Mouse (Mus musculus): ENCODE measurements around the gene Mrgprf. TPM values are rescaled to one million over a fixed set of nuclear protein-coding genes. Genes with fewer than 3 reads are reported as not detected.
A peak's percentile ranks its signal among the peaks of the same experiment; 100 is the strongest.

Gene Mrgprf
- total and polyA plus RNA-seq, 3 experiments = 2.9 to 10.8 (median 4.0) TPM

DNA sequence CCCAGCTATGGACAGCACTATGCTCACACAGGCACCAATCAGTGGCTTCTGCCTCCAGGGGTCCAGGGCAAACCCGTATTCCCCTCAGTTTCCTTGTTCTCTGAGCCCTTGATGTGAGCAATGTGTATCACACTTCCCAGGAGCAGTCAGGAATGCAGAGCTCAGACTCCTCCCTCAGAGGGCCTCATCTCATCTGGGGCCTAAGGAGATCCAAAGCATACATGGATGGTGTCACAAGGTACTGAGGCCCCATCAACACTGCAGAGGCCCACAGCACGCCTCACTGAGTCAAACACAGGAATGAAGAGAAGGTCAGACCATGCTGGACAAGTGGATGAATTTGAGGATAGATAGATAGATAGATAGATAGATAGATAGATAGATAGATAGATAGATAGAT, 7.9 kb upstream of the Mrgprf start:
- intact Hi-C loops (cut with DNase I) = no loop called here
- WGBS = 80% methylated on average over 2 of the region's 2 CpGs

DNA sequence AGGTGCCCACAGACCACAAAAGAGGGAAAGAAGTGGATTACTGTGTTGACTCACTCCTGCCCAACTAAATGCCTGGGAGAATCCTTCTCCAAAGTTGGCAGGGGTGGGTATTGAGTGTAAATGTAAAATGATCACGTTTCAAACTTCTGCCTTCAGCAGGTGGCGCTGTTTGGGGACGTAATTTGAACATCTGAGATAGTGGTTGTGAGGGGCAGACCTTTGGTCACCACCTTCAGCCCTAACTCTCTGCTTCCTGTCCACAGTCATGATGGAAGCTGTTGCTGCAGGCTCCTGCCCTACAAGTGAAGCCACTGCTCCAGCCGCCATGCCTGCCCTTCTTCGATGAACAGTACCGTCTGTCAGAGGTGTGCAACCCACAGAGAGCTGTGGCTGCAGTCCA, 6.8 kb upstream of the Mrgprf start:
- H3K4me1 ChIP-seq (ENCODE audit: control insufficient read depth, insufficient read depth, low read length) = no peaks in the 10 kb centered on the region
- no peak for DNase-seq
- intact Hi-C loops (cut with DNase I) = no loop called here

More for the DNA sequence above, 7.9 kb upstream of the Mrgprf start:
- H3K4me1 ChIP-seq (ENCODE audit: control insufficient read depth, insufficient read depth, low read length) = no peaks in the 10 kb centered on the region
- H3K27me3 ChIP-seq (ENCODE audit: control insufficient read depth, insufficient read depth, low read length) = no peaks in the 10 kb centered on the region
- no peak for DNase-seq
- no peak for TF ChIP-seq CTCF (IDR thresholded peaks at IDR 0.05)
- no peak for TF ChIP-seq POLR2A (IDR thresholded peaks at IDR 0.05; ENCODE audit: insufficient read depth, low read depth, low read length)
- TF ChIP-seq EP300 (IDR thresholded peaks at IDR 0.05; ENCODE audit: insufficient read depth, low read depth, low read length) = no peak
- no peak overlapping the region for H3K4me3 ChIP-seq
- no peaks in the 10 kb centered on the region for H3K79me2 ChIP-seq (replicated peaks; ENCODE audit: control insufficient read depth, insufficient read depth, low read length)
- no peaks in the 10 kb centered on the region for H3K36me3 ChIP-seq (ENCODE audit: control insufficient read depth, insufficient read depth, low read length)
- no peak overlapping the region for H3K9ac ChIP-seq (ENCODE audit: low read depth, low read length)
- H3K27ac ChIP-seq = no peak overlapping the region

DNA sequence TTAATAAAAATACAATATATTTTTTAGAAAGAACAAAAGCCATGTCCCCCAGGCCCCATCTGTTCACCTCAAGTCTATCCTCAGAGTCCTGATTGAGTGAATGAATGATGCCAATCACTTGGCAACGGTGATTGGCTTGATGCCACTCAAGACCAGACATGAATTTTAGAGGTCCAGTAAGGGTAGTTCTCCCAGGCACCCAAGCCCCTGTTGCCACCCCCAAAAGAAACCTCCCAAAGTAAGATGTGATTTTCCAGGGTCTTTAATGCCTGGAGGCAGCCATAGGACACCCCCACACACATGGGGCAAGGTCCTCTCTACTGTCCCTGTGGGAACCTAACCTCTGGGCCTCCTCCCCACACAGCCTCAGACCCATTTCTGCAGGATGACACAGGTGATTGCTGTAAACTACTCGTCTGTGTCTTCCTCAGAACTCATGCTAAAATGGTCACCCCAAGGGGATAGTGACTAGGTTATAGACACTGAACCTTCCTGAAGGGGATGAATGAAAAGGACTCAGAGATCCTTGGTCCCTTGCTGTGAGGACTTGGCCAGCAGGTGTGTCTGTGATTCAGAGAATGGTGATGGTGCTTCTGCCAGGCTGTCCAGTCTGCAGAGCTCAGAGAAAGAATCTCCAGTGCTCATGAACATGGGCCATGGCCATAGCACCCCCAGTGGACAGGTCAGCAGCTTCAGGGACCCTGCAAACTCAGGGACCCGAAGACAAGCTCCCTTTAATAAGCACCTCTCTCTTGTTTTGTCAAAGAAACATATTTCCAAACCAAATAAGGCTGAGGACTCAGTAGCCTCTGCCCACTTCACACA, 1.8 kb upstream of the Mrgprf start:
- intact Hi-C loops (cut with DNase I) = no loop called here
- WGBS = 62% methylated on average over 3 of the region's 3 CpGs
- Histone ChIP-seq H3K36me3 (ENCODE audit: control insufficient read depth, insufficient read depth, low read length) (no peaks in the 10 kb centered on the region), H3K4me1 (ENCODE audit: control insufficient read depth, insufficient read depth, low read length) (no peaks in the 10 kb centered on the region; the same call in 1 of the 2 replicates), H3K27me3 (ENCODE audit: control insufficient read depth, insufficient read depth, low read length) (no peaks in the 10 kb centered on the region), H3K79me2 (replicated peaks; ENCODE audit: control insufficient read depth, insufficient read depth, low read length) (no peaks in the 10 kb centered on the region), H3K27ac (peak overlapping the region; percentile 52), H3K9ac (ENCODE audit: low read depth, low read length) (no peak overlapping the region), H3K4me3 (no peak overlapping the region)
- DNase-seq = peak in 1 of 2 experiments; percentile 31
- peak; percentile 28; the same call in 1 of the 2 replicates for TF ChIP-seq CTCF (IDR thresholded peaks at IDR 0.05)
- no peak for TF ChIP-seq POLR2A (IDR thresholded peaks at IDR 0.05; ENCODE audit: insufficient read depth, low read depth, low read length)
- no peak for TF ChIP-seq EP300 (IDR thresholded peaks at IDR 0.05; ENCODE audit: insufficient read depth, low read depth, low read length)

More for the DNA sequence above, 6.8 kb upstream of the Mrgprf start:
- Histone ChIP-seq H3K27me3 (ENCODE audit: control insufficient read depth, insufficient read depth, low read length) (no peaks in the 10 kb centered on the region), H3K4me3 (no peak overlapping the region), H3K36me3 (ENCODE audit: control insufficient read depth, insufficient read depth, low read length) (no peaks in the 10 kb centered on the region), H3K9ac (ENCODE audit: low read depth, low read length) (no peak overlapping the region), H3K27ac (no peak overlapping the region), H3K79me2 (replicated peaks; ENCODE audit: control insufficient read depth, insufficient read depth, low read length) (no peaks in the 10 kb centered on the region)
- TF ChIP-seq POLR2A (IDR thresholded peaks at IDR 0.05; ENCODE audit: insufficient read depth, low read depth, low read length) (no peak), CTCF (IDR thresholded peaks at IDR 0.05) (peak; percentile 58)
- WGBS = 36% methylated on average over 6 of the region's 6 CpGs

DNA sequence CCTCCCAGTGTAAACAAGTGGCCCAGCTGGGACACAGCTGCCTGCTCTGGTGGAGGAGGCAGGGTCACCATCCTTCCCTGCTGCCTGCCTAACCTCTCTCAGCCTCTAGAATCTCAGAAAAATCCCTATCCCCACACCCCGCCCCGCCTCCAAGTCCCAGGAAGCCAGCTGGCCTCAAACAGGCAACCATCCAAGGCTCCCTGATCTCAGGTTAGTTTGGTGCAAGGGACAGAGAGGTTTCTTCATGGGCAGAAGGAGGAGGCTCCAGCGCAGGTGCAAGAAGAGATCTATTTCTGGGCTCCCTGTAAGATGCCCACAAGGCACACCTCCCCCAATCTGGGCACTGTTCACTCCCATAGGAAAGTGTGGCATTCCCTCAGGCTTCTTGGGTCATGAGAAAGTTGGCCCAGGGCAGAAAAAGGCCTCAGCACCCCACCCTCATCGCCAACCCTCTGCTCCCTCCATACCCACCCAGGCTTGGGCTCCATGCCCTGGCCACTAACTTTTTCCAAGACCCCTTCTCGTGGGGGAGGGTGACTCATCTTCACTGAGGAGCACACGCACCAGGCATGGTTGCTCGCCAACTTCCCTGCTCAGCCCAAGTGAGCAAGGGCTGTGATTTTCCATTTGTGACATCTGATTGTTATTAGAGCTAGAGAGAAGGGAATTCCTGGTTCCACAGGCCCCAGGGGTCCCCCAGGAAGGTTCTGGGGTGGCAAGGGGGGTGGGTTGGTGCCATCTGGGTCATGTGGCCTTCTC, 887 bp upstream of the Mrgprf start:
- Histone ChIP-seq H3K27ac (peak overlapping the region; percentile 75), H3K4me1 (ENCODE audit: control insufficient read depth, insufficient read depth, low read length) (no peaks in the 10 kb centered on the region; the same call in 1 of the 2 replicates), H3K9ac (ENCODE audit: low read depth, low read length) (no peak overlapping the region), H3K79me2 (replicated peaks; ENCODE audit: control insufficient read depth, insufficient read depth, low read length) (no peaks in the 10 kb centered on the region), H3K27me3 (ENCODE audit: control insufficient read depth, insufficient read depth, low read length) (no peaks in the 10 kb centered on the region), H3K4me3 (no peak overlapping the region), H3K36me3 (ENCODE audit: control insufficient read depth, insufficient read depth, low read length) (no peaks in the 10 kb centered on the region)
- TF ChIP-seq POLR2A (IDR thresholded peaks at IDR 0.05; ENCODE audit: insufficient read depth, low read depth, low read length) (no peak), CTCF (IDR thresholded peaks at IDR 0.05) (no peak), EP300 (IDR thresholded peaks at IDR 0.05; ENCODE audit: insufficient read depth, low read depth, low read length) (no peak)
- peak; percentile 67 for DNase-seq
- WGBS = 54% methylated on average over 7 of the region's 7 CpGs
- intact Hi-C loops (cut with DNase I) = no loop called here

DNA sequence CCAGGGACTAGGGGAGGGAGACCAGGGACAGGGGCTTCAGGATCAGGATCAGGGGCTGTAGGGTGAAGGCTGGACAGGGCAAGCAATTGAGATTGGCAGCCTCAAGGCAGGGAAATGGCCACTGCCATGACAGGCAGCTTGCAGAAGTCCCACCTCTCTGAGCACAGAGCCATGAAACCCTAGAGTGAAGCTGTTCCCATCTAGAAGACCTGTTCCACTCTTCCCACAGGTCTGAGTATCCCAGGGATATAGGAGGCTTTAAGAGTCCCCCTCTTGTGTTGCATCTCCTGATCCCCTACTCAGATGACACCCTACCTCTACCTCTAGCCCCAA, 346 bp downstream of the Mrgprf start:
- TF ChIP-seq POLR2A (IDR thresholded peaks at IDR 0.05; ENCODE audit: insufficient read depth, low read depth, low read length) (no peak), CTCF (IDR thresholded peaks at IDR 0.05) (no peak), EP300 (IDR thresholded peaks at IDR 0.05; ENCODE audit: insufficient read depth, low read depth, low read length) (no peak)
- Histone ChIP-seq H3K9ac (ENCODE audit: low read depth, low read length) (peak overlapping the region; percentile 54), H3K27ac (peak overlapping the region; percentile 79), H3K4me1 (ENCODE audit: control insufficient read depth, insufficient read depth, low read length) (no peaks in the 10 kb centered on the region; the same call in 1 of the 2 replicates), H3K27me3 (ENCODE audit: control insufficient read depth, insufficient read depth, low read length) (no peaks in the 10 kb centered on the region), H3K4me3 (peak overlapping the region; percentile 36), H3K36me3 (ENCODE audit: control insufficient read depth, insufficient read depth, low read length) (no peaks in the 10 kb centered on the region), H3K79me2 (replicated peaks; ENCODE audit: control insufficient read depth, insufficient read depth, low read length) (no peaks in the 10 kb centered on the region)
- no peak for DNase-seq
- intact Hi-C loops (cut with DNase I) = no loop called here
